Mouse (Mus musculus): Measurements from ENCODE around the gene Bicra.

Bicra gene

GRCm38 (mm10) chr7:16047338-16048146 lies at the start of gene Bicra:
Gene Bicra, minus strand, starts transcription at chr7:16047921.
- DNase-seq (ENCODE audit: low spot score), result peak; percentile 90

GRCm38 (mm10) chr7:16094592-16094991 lies 46.9 kb upstream of the Bicra start:
- no peak for DNase-seq (ENCODE audit: low spot score)

- DNase-seq (ENCODE audit: low spot score), result no peak
Observed at GRCm38 (mm10) chr7:16087587-16087986, 39.9 kb upstream of the Bicra start.

- DNase-seq (ENCODE audit: low spot score), result no peak
Observed at GRCm38 (mm10) chr7:16083361-16083760, 35.6 kb upstream of the Bicra start.

- DNase-seq (ENCODE audit: low spot score), result no peak
Observed at GRCm38 (mm10) chr7:16080581-16080980, 32.9 kb upstream of the Bicra start.

GRCm38 (mm10) chr7:16079947-16080346 lies 32.2 kb upstream of the Bicra start:
- DNase-seq (ENCODE audit: low spot score), result no peak

- no peak for DNase-seq (ENCODE audit: low spot score)
Observed at GRCm38 (mm10) chr7:16071906-16072305, 24.2 kb upstream of the Bicra start.

GRCm38 (mm10) chr7:16070846-16071245 lies 23.1 kb upstream of the Bicra start:
- no peak for DNase-seq (ENCODE audit: low spot score)

- DNase-seq (ENCODE audit: low spot score), result no peak
Observed at GRCm38 (mm10) chr7:16063490-16063889, 15.8 kb upstream of the Bicra start.

GRCm38 (mm10) chr7:16062099-16062420 lies 14.3 kb upstream of the Bicra start:
- no peak for DNase-seq (ENCODE audit: low spot score)

GRCm38 (mm10) chr7:16061219-16062098 lies 13.7 kb upstream of the Bicra start, which contains the start of gene Zfp541:
Gene Zfp541, plus strand, starts transcription at chr7:16061814.
- no peak for DNase-seq (ENCODE audit: low spot score)

GRCm38 (mm10) chr7:16057136-16057534 lies 9.4 kb upstream of the Bicra start:
- DNase-seq (ENCODE audit: low spot score), result peak; percentile 37

- peak; percentile 65 for DNase-seq (ENCODE audit: low spot score)
Observed at GRCm38 (mm10) chr7:16056459-16057135, 8.9 kb upstream of the Bicra start.

GRCm38 (mm10) chr7:16055665-16056064 lies 7.9 kb upstream of the Bicra start:
- no peak for DNase-seq (ENCODE audit: low spot score)

- no peak for DNase-seq (ENCODE audit: low spot score)
Observed at GRCm38 (mm10) chr7:16054966-16055365, 7.2 kb upstream of the Bicra start.

- peak; percentile 28 for DNase-seq (ENCODE audit: low spot score)
Observed at GRCm38 (mm10) chr7:16053105-16053504, 5.4 kb upstream of the Bicra start.

- DNase-seq (ENCODE audit: low spot score), result peak; percentile 94
Observed at GRCm38 (mm10) chr7:16052684-16053083, 5.0 kb upstream of the Bicra start.

- DNase-seq (ENCODE audit: low spot score), result peak; percentile 81
Observed at GRCm38 (mm10) chr7:16051883-16052595, 4.3 kb upstream of the Bicra start.

GRCm38 (mm10) chr7:16050600-16050999 lies 2.9 kb upstream of the Bicra start:
- no peak for DNase-seq (ENCODE audit: low spot score)

- DNase-seq (ENCODE audit: low spot score), result no peak
Observed at GRCm38 (mm10) chr7:16049576-16049915, 1.8 kb upstream of the Bicra start.

- DNase-seq (ENCODE audit: low spot score), result peak; percentile 65
Observed at GRCm38 (mm10) chr7:16048675-16049575, 1.2 kb upstream of the Bicra start.

All from MN1 (cell line).